Mouse (Mus musculus) kidney, adult 11 months (tissue): Measurements from ENCODE around the gene Cep152.

Source experiments
- DNase-seq: peaks from one replicate; pipeline ENCODE4 v3.0.0; 2022

Gene Cep152

GRCm38 (mm10) chr2:125548806-125549578 is 75.9 kb downstream of the Cep152 start:
- no peak for DNase-seq

GRCm38 (mm10) chr2:125544986-125545385 is 79.9 kb downstream of the Cep152 start:
- DNase-seq = no peak

- DNase-seq = no peak
These were observed 81.3 kb downstream of the Cep152 start for GRCm38 (mm10) chr2:125543646-125544045.

- no peak for DNase-seq
These were observed 83.5 kb downstream of the Cep152 start for GRCm38 (mm10) chr2:125541451-125541850.

GRCm38 (mm10) chr2:125540579-125540978 is 84.3 kb downstream of the Cep152 start:
- no peak for DNase-seq

GRCm38 (mm10) chr2:125539640-125540039 is 85.3 kb downstream of the Cep152 start:
- no peak for DNase-seq

GRCm38 (mm10) chr2:125530665-125531064 is 94.2 kb downstream of the Cep152 start:
- no peak for DNase-seq

- DNase-seq = no peak
These were observed 98.3 kb downstream of the Cep152 start for GRCm38 (mm10) chr2:125526566-125526965.

GRCm38 (mm10) chr2:125525484-125525883 is 99.4 kb downstream of the Cep152 start:
- DNase-seq = no peak

GRCm38 (mm10) chr2:125516594-125516993 is 108.3 kb downstream of the Cep152 start:
- DNase-seq = peak; percentile 44

GRCm38 (mm10) chr2:125515291-125516057 is 109.4 kb downstream of the Cep152 start:
- DNase-seq = no peak

GRCm38 (mm10) chr2:125514391-125514790 is 110.5 kb downstream of the Cep152 start:
- DNase-seq = no peak
